In genomic region chr10:81363436-81364346, GRCm38 (mm10) we compare ENCODE assay signal across 7 mouse cellular contexts. TPM values are rescaled to one million over a fixed set of nuclear protein-coding genes. Genes with fewer than 3 reads are reported as not detected.
A peak's percentile ranks its signal among the peaks of the same experiment; 100 is the strongest.
DNase-seq lines count a peak whose midpoint lies in the region; ATAC-seq lines count a peak whose summit lies in the region.

No protein-coding gene starts in this region.

- peaks cover 28% of the 10 kb centered on the region for H3K27me3 ChIP-seq in embryonic facial prominence, embryonic 15.5 days
- peaks cover 18% of the 10 kb centered on the region for H3K27me3 ChIP-seq in hindbrain, embryonic 15.5 days
- peaks cover 40% of the 10 kb centered on the region for H3K27me3 ChIP-seq in midbrain, embryonic 10.5 days (ENCODE audit: low read depth, poor library complexity, severe bottlenecking)

- peak overlapping the region; percentile 53 for H3K4me2 ChIP-seq in embryonic facial prominence, embryonic 15.5 days (replicated peaks)
- H3K4me2 ChIP-seq in hindbrain, embryonic 15.5 days, result peak overlapping the region; percentile 50

- peaks cover 30% of the 10 kb centered on the region for H3K36me3 ChIP-seq in embryonic facial prominence, embryonic 15.5 days
- peaks cover 23% of the 10 kb centered on the region for H3K36me3 ChIP-seq in hindbrain, embryonic 15.5 days
- peaks cover 45% of the 10 kb centered on the region for H3K36me3 ChIP-seq in midbrain, embryonic 10.5 days

- ATAC-seq in embryonic facial prominence, embryonic 15.5 days (ENCODE audit: insufficient number of reproducible peaks, low FRiP score, low TSS enrichment, low read depth), result no peak
- no peak for ATAC-seq in hindbrain, embryonic 15.5 days (ENCODE audit: low FRiP score, low read depth)

- H3K27ac ChIP-seq in embryonic facial prominence, embryonic 15.5 days (replicated peaks), result no peak overlapping the region
- no peak overlapping the region for H3K27ac ChIP-seq in hindbrain, embryonic 15.5 days (replicated peaks)
- peak overlapping the region; percentile 78 for H3K27ac ChIP-seq in midbrain, embryonic 10.5 days (replicated peaks)

- peak; percentile 59 for DNase-seq in ZHBTc4 (ENCODE audit: low read depth, low spot score)
- DNase-seq in midbrain, embryonic 10.5 days (ENCODE audit: low spot score), result peak; percentile 47
- no peak for DNase-seq in left cerebral cortex, postnatal 10 days (ENCODE audit: extremely low spot score in 1 of 2, low spot score in 2 of 2)
- no peak for DNase-seq in urinary bladder, postnatal 25 days (ENCODE audit: low spot score)
- DNase-seq in Muller cell, postnatal 12 days (ENCODE audit: inconsistent ontology term), result no peak

- intact Hi-C loops in left cerebral cortex, postnatal 10 days (cut with DNase I), result no loop called here

- H3K4me3 ChIP-seq in embryonic facial prominence, embryonic 15.5 days (replicated peaks), result peak overlapping the region; percentile 34
- peak overlapping the region; percentile 21 for H3K4me3 ChIP-seq in hindbrain, embryonic 15.5 days
- peak overlapping the region; percentile 52 for H3K4me3 ChIP-seq in midbrain, embryonic 10.5 days

- H3K9me3 ChIP-seq in embryonic facial prominence, embryonic 15.5 days (replicated peaks), result no peaks in the 10 kb centered on the region
- no peaks in the 10 kb centered on the region for H3K9me3 ChIP-seq in hindbrain, embryonic 15.5 days
- H3K9me3 ChIP-seq in midbrain, embryonic 10.5 days (replicated peaks), result no peaks in the 10 kb centered on the region

- H3K4me1 ChIP-seq in embryonic facial prominence, embryonic 15.5 days, result peaks cover 55% of the 10 kb centered on the region
- H3K4me1 ChIP-seq in hindbrain, embryonic 15.5 days (replicated peaks), result peaks cover 38% of the 10 kb centered on the region
- H3K4me1 ChIP-seq in midbrain, embryonic 10.5 days, result peaks cover 94% of the 10 kb centered on the region

- H3K9ac ChIP-seq in embryonic facial prominence, embryonic 15.5 days, result peak overlapping the region; percentile 15; the same call in 1 of the 2 replicates
- 0 out of 2 replicates have a peak overlapping the region, but pooled peaks have one; percentile 19 for H3K9ac ChIP-seq in hindbrain, embryonic 15.5 days

- 13% methylated on average over 54 of the region's 54 CpGs for WGBS in embryonic facial prominence, embryonic 15.5 days
- WGBS in hindbrain, embryonic 15.5 days, result 12% methylated on average over 54 of the region's 54 CpGs
- 11% methylated on average over 54 of the region's 54 CpGs for WGBS in midbrain, embryonic 10.5 days

RNA-seq across cellular contexts. Expression of gene 4930404N11Rik, which starts 1.9 kb away (rescaled TPM):
- 0.73 and 1.3 TPM in 2 replicates for polyA plus RNA-seq in embryonic facial prominence, embryonic 15.5 days (2015; fragmentation: Nextera tagmentation; extraction: Ambion mirVana)
- polyA plus RNA-seq in hindbrain, embryonic 15.5 days (2015; fragmentation: Nextera tagmentation; extraction: Ambion mirVana), result 1.1 TPM in 2 replicates
- 0.38 and 0.39 TPM in 2 replicates for polyA plus RNA-seq in midbrain, embryonic 10.5 days (2016; fragmentation: Nextera tagmentation; extraction: Ambion mirVana)
- 1 to 10 TPM; 1.2 to 1.7 TPM for total RNA-seq in left cerebral cortex, postnatal 10 days (2021)

RNA-seq across cellular contexts. Expression of gene Mfsd12, which starts 6.4 kb away (rescaled TPM):
- polyA plus RNA-seq in embryonic facial prominence, embryonic 15.5 days (2015; fragmentation: Nextera tagmentation; extraction: Ambion mirVana), result 15.8 and 16.2 TPM in 2 replicates
- 21.0 and 21.1 TPM in 2 replicates for polyA plus RNA-seq in hindbrain, embryonic 15.5 days (2015; fragmentation: Nextera tagmentation; extraction: Ambion mirVana)
- 9.3 and 10.6 TPM in 2 replicates for polyA plus RNA-seq in midbrain, embryonic 10.5 days (2016; fragmentation: Nextera tagmentation; extraction: Ambion mirVana)
- total RNA-seq in left cerebral cortex, postnatal 10 days (2021), result 10 to 100 TPM; 32.8 to 35.9 TPM

RNA-seq across cellular contexts. Expression of gene Hmg20b, which starts 13.4 kb away (rescaled TPM):
- 94.7 and 96.1 TPM in 2 replicates for polyA plus RNA-seq in embryonic facial prominence, embryonic 15.5 days (2015; fragmentation: Nextera tagmentation; extraction: Ambion mirVana)
- polyA plus RNA-seq in hindbrain, embryonic 15.5 days (2015; fragmentation: Nextera tagmentation; extraction: Ambion mirVana), result 39.0 and 39.9 TPM in 2 replicates
- polyA plus RNA-seq in midbrain, embryonic 10.5 days (2016; fragmentation: Nextera tagmentation; extraction: Ambion mirVana), result 102 and 115 TPM in 2 replicates
- 10 to 100 TPM; 18.3 to 20.3 TPM for total RNA-seq in left cerebral cortex, postnatal 10 days (2021)

RNA-seq across cellular contexts. Expression of gene Fzr1, which starts 14.6 kb away (rescaled TPM):
- 98.8 and 102 TPM in 2 replicates for polyA plus RNA-seq in embryonic facial prominence, embryonic 15.5 days (2015; fragmentation: Nextera tagmentation; extraction: Ambion mirVana)
- polyA plus RNA-seq in hindbrain, embryonic 15.5 days (2015; fragmentation: Nextera tagmentation; extraction: Ambion mirVana), result 147 and 152 TPM in 2 replicates
- polyA plus RNA-seq in midbrain, embryonic 10.5 days (2016; fragmentation: Nextera tagmentation; extraction: Ambion mirVana), result 138 and 146 TPM in 2 replicates
- total RNA-seq in left cerebral cortex, postnatal 10 days (2021), result 10 to 100 TPM; 85.7 to 94.7 TPM

RNA-seq across cellular contexts. Expression of gene Dohh, which starts 20.5 kb away (rescaled TPM):
- polyA plus RNA-seq in embryonic facial prominence, embryonic 15.5 days (2015; fragmentation: Nextera tagmentation; extraction: Ambion mirVana), result 83.1 and 85.2 TPM in 2 replicates
- polyA plus RNA-seq in hindbrain, embryonic 15.5 days (2015; fragmentation: Nextera tagmentation; extraction: Ambion mirVana), result 92.2 and 94.0 TPM in 2 replicates
- 93.4 and 98.7 TPM in 2 replicates for polyA plus RNA-seq in midbrain, embryonic 10.5 days (2016; fragmentation: Nextera tagmentation; extraction: Ambion mirVana)
- 10 to 100 TPM; 79.3 to 83.5 TPM for total RNA-seq in left cerebral cortex, postnatal 10 days (2021)

Comparison
In these comparisons a context has a peak if more than half of its experiments do, and no peak if none do; other contexts are left out.
1. DNase-seq: peak in ZHBTc4 (single experiment) and midbrain, embryonic 10.5 days (single experiment); none in left cerebral cortex, postnatal 10 days (0 of 2), urinary bladder, postnatal 25 days (single experiment) and Muller cell, postnatal 12 days (single experiment).
2. Peak in every context shown above with its lines, with median percentiles within 50 percentile points of each other: H3K4me3 ChIP-seq.